Mouse (Mus musculus): ENCODE results near the gene Lsm2.
"Not testable (repeated sequence)": the region's sequence is repeated elsewhere in the genome, so short reads cannot be mapped to it uniquely, and the experiment has no call there.

The Lsm2 gene

DNA sequence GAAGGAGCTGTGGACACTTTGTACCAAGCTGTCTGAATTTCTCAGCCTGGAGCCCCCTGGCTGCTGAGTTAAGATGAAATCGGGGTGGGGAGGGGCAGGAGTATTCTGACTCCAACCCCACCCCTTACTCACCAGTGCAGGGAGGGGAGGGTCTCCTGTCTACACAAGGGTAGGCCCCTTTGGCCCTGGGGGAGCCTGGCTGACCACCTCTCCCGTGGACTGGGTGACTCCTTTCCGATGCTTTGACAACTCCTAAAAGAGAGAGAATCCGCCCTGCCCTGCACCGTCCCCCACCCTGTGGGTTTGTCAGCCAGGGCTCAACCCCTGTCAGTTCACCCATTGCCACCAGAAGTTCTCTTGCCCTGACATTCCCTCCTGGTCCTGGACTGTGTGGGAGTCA is 44.5 kb downstream of the Lsm2 start:
- in situ Hi-C loops (cut with MseI, MboI): no loop called here

DNA sequence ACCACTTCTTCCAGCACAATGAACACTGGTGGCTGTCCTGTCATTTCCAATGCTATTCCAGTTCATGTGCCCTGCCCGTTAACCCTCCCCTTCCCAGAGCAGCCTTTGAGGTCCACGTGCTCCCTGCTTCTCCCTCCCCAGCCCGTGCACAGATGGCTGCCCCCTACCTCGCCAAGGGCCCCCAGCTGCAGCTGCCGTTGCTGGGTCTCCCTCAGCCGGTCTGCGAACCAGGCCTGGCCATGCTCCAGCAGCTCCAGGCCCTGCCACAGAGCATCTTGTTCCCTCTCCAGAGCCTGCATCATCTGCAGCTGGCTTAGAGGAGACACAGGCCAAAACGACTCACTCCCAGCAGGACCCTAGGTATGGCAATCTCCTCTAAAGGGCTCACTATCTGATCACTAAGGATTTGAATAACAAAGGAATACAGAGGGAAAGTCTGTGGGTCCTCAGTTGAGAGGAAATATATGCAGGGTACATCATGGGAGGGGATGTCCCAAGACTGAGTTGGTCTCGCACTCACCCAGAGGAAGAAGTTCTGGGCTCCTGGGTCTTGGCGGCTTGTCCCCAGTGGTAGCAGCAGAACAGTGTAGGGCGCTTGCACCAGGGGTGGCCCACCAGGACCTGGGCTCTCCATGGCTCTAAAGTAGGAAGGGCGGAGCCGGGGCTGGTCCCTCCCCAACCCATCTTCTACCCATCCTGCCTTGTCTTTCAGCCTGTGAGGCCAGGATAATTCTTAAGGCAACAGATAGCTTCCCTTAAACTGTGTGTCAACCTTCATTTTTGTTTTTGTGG is 45.8 kb downstream of the Lsm2 start, which contains the start of gene Sapcd1:
Sapcd1 (minus strand) TSS at position 740 of the 792 bp plus-strand sequence.
- in situ Hi-C loops (cut with MseI, MboI): no loop called here

GRCm38 (mm10) chr17:35028315-35028714 is 46.7 kb downstream of the Lsm2 start:
- in situ Hi-C loops (cut with MseI, MboI): no loop called here

GRCm38 (mm10) chr17:35029691-35030532 is 48.2 kb downstream of the Lsm2 start:
- in situ Hi-C loops (cut with MseI, MboI): no loop called here

DNA sequence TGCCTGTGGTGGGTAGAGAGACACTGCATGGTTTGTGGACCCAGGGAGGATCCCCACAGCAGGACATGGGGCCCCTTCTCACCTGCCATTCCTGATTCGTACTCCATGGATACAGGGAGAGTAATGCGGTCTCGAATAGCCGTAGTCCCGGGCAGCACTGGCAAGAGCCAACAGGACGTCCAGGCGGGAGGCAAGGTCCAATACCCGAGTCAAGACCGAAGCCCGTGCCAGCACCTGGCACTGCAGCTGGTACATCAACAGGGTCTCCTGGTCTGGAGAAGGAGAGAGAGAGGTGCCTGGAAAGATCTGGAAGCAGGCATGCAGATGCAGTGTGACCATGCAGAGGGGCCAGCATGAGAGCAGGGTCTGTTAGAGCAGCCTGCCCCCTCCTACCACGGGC is 49.6 kb downstream of the Lsm2 start:
- in situ Hi-C loops (cut with MseI, MboI): no loop called here

DNA sequence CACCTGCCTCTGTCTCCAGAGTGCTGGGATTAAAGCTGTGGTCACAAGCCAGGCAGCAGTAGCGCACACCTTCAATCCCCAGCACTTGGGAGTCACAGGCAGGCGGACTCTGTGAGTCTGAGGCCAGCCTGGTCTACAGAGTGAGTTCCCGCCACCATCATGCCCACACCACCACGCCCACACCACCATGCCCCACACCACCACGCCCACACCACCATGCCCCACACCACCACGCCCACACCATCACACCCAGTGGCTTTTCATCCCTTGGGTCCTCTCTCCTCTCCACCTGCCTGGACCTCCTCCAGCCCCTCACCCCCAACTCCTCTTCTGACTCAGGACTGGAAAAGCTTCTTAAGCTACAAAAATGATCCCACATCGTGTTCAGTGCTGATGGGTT is 50.2 kb downstream of the Lsm2 start:
- in situ Hi-C loops (cut with MseI, MboI): no loop called here

DNA sequence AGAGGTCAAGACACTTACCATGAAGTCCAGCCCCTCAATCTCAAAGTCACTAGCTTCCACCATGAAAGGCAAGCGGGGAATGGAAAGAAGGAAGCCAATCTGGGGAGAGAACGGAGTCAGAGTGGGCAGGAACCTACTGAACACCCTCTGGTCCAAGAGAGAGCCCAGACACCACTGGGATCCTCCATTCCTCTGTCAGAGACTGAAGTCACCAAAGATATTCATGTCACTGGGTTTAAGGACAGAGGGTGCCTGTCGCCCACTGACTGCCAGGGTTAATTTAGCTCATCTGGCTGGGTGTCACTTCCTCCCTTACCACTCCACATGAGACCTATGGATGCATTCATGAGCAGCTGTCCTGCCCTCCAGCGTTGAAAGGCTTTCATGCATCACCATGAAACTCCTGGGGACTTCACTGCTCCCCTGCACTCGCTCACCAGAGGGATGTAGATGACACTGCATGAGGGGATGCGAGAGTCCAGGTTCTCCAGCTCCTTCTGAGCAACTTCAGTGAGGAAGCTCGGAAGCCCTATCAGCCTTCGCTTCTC is 50.7 kb downstream of the Lsm2 start:
- in situ Hi-C loops (cut with MseI, MboI): no loop called here

- in situ Hi-C loops (cut with MseI, MboI): not testable (repeated sequence)
These were observed 52.0 kb downstream of the Lsm2 start for GRCm38 (mm10) chr17:35033703-35034102.

- in situ Hi-C loops (cut with MseI, MboI): no loop called here
These were observed 53.2 kb downstream of the Lsm2 start for GRCm38 (mm10) chr17:35034896-35035295.
